Mouse (Mus musculus) C2C12 (cell line): Measurements from ENCODE around the gene Hsd3b7. TPM values are rescaled to one million over a fixed set of nuclear protein-coding genes. Genes with fewer than 3 reads are reported as not detected.
"Not testable (repeated sequence)": the region's sequence is repeated elsewhere in the genome, so short reads cannot be mapped to it uniquely, and the experiment has no call there.

Source experiments
- H3K27me3 ChIP-seq: one replicate; pipeline ENCODE4 v1.6.1; 2011; ENCODE audit not compliant: control insufficient read depth, insufficient read depth, insufficient read length
- H3K36me3 ChIP-seq: one replicate; pipeline ENCODE4 v1.6.1; 2011; ENCODE audit not compliant: control insufficient read depth, insufficient read depth
- H3K4me3 ChIP-seq: one replicate; pipeline ENCODE4 v1.5.1; 2011; ENCODE audit warnings: mild to moderate bottlenecking, control low read depth; ENCODE audit not compliant: poor library complexity, insufficient read depth, severe bottlenecking
- H3K79me2 ChIP-seq: one replicate; pipeline ENCODE4 v1.6.1; 2011; ENCODE audit not compliant: control insufficient read depth, insufficient read depth
- H3K79me3 ChIP-seq: one replicate; pipeline ENCODE4 v1.6.1; 2011; ENCODE audit warnings: low read depth, control low read depth
- H3ac ChIP-seq: one replicate; pipeline ENCODE3; 2011; ENCODE audit warnings: low read depth; ENCODE audit not compliant: control insufficient read depth, insufficient read length
- CEBPB ChIP-seq: IDR thresholded peaks from one replicate; pipeline ENCODE4 v1.6.1; 2011; ENCODE audit warnings: low read depth, mild to moderate bottlenecking, control low read depth, moderate library complexity
- CTCF ChIP-seq: IDR thresholded peaks from one replicate; pipeline ENCODE4 v1.5.1; 2011; ENCODE audit not compliant: control insufficient read depth, insufficient read depth, insufficient read length
- FOSL1 ChIP-seq: IDR thresholded peaks from one replicate; pipeline ENCODE4 v1.8.0; 2011; ENCODE audit warnings: mild to moderate bottlenecking, low read length; ENCODE audit not compliant: poor library complexity, insufficient read depth, severe bottlenecking
- MAX ChIP-seq: IDR thresholded peaks from one replicate; pipeline ENCODE4 v1.6.1; 2011; ENCODE audit warnings: mild to moderate bottlenecking, control low read depth
- MYOD1 ChIP-seq: IDR thresholded peaks from one replicate; pipeline ENCODE4 v1.6.1; 2011; ENCODE audit warnings: low read depth; ENCODE audit not compliant: control insufficient read depth, insufficient read length
- MYOG ChIP-seq: IDR thresholded peaks from one replicate; pipeline ENCODE4 v1.6.1; 2011; ENCODE audit not compliant: control insufficient read depth, insufficient read length; ENCODE audit errors: extremely low read depth
- USF1 ChIP-seq: IDR thresholded peaks from one replicate; pipeline ENCODE4 v1.6.1; 2011; ENCODE audit warnings: low read depth, mild to moderate bottlenecking, control low read depth, moderate library complexity
- polyA plus RNA-seq: library from polyadenylated mRNA; unstranded; fragments of >200 nt; fragmentation: generic; extraction: Trizol; gene quantifications from one replicate; pipeline ENCODE4 v1.2.1, GENCODE M21; 2012; ENCODE audit warnings: missing spikeins

Gene Hsd3b7
- polyA plus RNA-seq, 1 experiment = 8.3 TPM

GRCm38 (mm10) chr7:127823236-127824171 is 23.1 kb downstream of the Hsd3b7 start:
- Histone ChIP-seq H3K79me2 (no peaks in the 10 kb centered on the region), H3K27me3 (peaks cover 32% of the 10 kb centered on the region), H3ac (no peak overlapping the region), H3K36me3 (no peaks in the 10 kb centered on the region), H3K79me3 (no peaks in the 10 kb centered on the region), H3K4me3 (no peak overlapping the region)
- TF ChIP-seq CTCF (no peak), MAX (no peak), USF1 (no peak), FOSL1 (no peak), MYOG (no peak), CEBPB (no peak), MYOD1 (no peak)

GRCm38 (mm10) chr7:127824176-127824871 is 23.9 kb downstream of the Hsd3b7 start, which contains the start of the genes Stx4a and Stx1b:
Gene Stx4a, plus strand, starts transcription at chr7:127824294.
Gene Stx1b, minus strand, starts transcription at chr7:127824549.
- Histone ChIP-seq H3K79me3 (no peaks in the 10 kb centered on the region), H3K27me3 (peaks cover 32% of the 10 kb centered on the region), H3K4me3 (no peak within 1 kb of the TSS), H3K79me2 (no peaks in the 10 kb centered on the region), H3K36me3 (no peaks in the 10 kb centered on the region), H3ac (no peak within 1 kb of the TSS)
- TF ChIP-seq MAX = no peak
- no peak for TF ChIP-seq USF1
- no peak for TF ChIP-seq MYOD1
- TF ChIP-seq FOSL1 = no peak
- TF ChIP-seq CEBPB = no peak
- no peak for TF ChIP-seq MYOG

GRCm38 (mm10) chr7:127835550-127835949 is 35.1 kb downstream of the Hsd3b7 start:
- Histone ChIP-seq H3K79me3 (no peaks in the 10 kb centered on the region), H3K4me3 (no peak overlapping the region), H3K27me3 (no peaks in the 10 kb centered on the region), H3ac (no peak overlapping the region), H3K36me3 (no peaks in the 10 kb centered on the region), H3K79me2 (no peaks in the 10 kb centered on the region)
- TF ChIP-seq MYOG (no peak), MYOD1 (no peak), USF1 (no peak), CEBPB (no peak), MAX (no peak), CTCF (no peak), FOSL1 (no peak)

GRCm38 (mm10) chr7:127837473-127837872 is 37.1 kb downstream of the Hsd3b7 start:
- H3ac ChIP-seq = no peak overlapping the region
- H3K79me3 ChIP-seq = no peaks in the 10 kb centered on the region
- H3K4me3 ChIP-seq = no peak overlapping the region
- peaks cover 6% of the 10 kb centered on the region for H3K79me2 ChIP-seq
- no peaks in the 10 kb centered on the region for H3K27me3 ChIP-seq
- H3K36me3 ChIP-seq = no peaks in the 10 kb centered on the region
- no peak for TF ChIP-seq USF1
- TF ChIP-seq MAX = no peak
- no peak for TF ChIP-seq CEBPB
- no peak for TF ChIP-seq MYOD1
- no peak for TF ChIP-seq FOSL1
- no peak for TF ChIP-seq CTCF

- H3K36me3 ChIP-seq, H3ac ChIP-seq, H3K79me2 ChIP-seq, H3K4me3 ChIP-seq, H3K79me3 ChIP-seq, H3K27me3 ChIP-seq: not testable (repeated sequence)
Observed at GRCm38 (mm10) chr7:127837878-127838277, 37.5 kb downstream of the Hsd3b7 start.

- H3K79me3 ChIP-seq, H3K4me3 ChIP-seq, H3K27me3 ChIP-seq, H3ac ChIP-seq: not testable (repeated sequence)
- Histone ChIP-seq H3K36me3 (peaks cover 18% of the 10 kb centered on the region), H3K79me2 (peaks cover 12% of the 10 kb centered on the region)
Observed at GRCm38 (mm10) chr7:127840031-127840430, 39.6 kb downstream of the Hsd3b7 start.
